Mouse (Mus musculus) c-Kit-positive CD71-negative TER-119-negative erythroid progenitor cells, embryonic 14.5 days (primary cell): ENCODE results near the gene Asb2.

ENCODE experiments used
- DNase-seq: peaks from one replicate; pipeline ENCODE4 v3.0.0-alpha.2; 2013; ENCODE audit warnings: low read depth

Asb2 gene

GRCm38 (mm10) chr12:103355746-103356414 is at the start of gene Asb2:
TSS of gene Asb2 (minus strand) at chr12:103356001.
- DNase-seq, result no peak

GRCm38 (mm10) chr12:103404131-103404530 is 48.3 kb upstream of the Asb2 start:
- DNase-seq, result no peak

GRCm38 (mm10) chr12:103396751-103397150 is 41.0 kb upstream of the Asb2 start:
- DNase-seq, result no peak

GRCm38 (mm10) chr12:103395486-103396275 is 39.9 kb upstream of the Asb2 start:
- DNase-seq, result no peak

- peak; percentile 53 for DNase-seq
These were observed 37.7 kb upstream of the Asb2 start for GRCm38 (mm10) chr12:103393528-103393927.

DNA sequence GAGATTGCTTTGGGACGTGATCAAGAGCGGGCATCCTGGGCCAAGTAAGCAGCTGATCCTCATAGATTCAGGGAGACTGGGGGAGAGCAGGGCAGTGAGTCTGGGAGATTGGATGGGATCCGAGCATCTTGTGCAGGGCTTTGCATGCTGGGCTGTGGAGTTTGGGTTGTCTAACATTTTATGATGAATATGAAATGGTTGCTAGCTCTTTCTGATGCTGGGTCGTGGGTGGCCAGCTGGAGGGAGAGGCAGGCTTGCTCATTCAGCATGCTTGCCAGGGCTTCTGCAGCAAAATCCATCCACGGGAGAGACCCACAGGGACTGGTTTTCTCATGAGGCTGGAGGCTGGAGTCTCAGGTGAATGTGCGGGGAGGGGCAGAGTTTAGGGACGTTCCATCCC is 35.3 kb upstream of the Asb2 start:
- DNase-seq, result no peak

- no peak for DNase-seq
These were observed 34.2 kb upstream of the Asb2 start for GRCm38 (mm10) chr12:103389982-103390381.

DNA sequence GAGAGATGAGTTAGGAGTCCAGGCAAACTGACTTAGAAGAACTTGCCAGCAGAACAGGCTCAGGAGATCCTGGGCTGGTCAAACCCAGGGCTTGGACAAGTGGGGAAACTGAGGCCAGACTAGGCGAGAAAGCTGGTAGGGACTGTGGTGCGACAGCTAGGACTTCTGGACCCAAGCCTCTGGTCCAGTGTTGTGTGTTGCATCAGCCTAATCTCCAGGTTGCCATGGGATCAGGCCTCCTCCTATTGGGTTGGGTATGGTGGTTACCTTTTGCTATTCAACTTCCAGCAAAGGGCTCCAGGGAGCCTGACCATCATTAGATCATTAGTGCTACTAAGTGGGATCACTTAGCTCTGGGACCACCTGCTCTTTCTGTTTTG is 33.5 kb upstream of the Asb2 start:
- DNase-seq, result no peak

GRCm38 (mm10) chr12:103388505-103389347 is 32.9 kb upstream of the Asb2 start, which contains the start of gene Otub2:
TSS of gene Otub2 (plus strand) at chr12:103388682.
- DNase-seq, result peak; percentile 90

DNA sequence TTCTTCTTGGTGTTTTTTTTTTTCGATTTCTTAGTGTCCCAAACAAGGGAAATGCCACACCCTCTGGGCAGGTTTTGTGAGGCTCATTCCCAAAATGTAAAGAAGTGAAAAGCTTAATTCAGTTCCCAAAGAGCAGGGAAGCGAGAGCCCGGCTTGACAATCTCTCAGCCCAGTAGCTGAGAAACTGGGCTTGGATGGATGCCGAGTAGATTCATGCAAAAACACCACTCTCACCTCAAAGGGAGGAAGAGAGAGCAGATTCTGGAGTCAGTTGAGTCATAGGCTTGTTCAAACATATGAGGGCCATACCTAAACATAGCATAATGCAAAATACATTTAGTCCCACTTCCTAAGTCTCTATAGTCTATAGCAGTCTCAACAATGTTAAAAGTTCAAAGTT is 24.4 kb upstream of the Asb2 start:
- DNase-seq, result no peak

- no peak for DNase-seq
These were observed 21.0 kb upstream of the Asb2 start for GRCm38 (mm10) chr12:103376774-103377173.

DNA sequence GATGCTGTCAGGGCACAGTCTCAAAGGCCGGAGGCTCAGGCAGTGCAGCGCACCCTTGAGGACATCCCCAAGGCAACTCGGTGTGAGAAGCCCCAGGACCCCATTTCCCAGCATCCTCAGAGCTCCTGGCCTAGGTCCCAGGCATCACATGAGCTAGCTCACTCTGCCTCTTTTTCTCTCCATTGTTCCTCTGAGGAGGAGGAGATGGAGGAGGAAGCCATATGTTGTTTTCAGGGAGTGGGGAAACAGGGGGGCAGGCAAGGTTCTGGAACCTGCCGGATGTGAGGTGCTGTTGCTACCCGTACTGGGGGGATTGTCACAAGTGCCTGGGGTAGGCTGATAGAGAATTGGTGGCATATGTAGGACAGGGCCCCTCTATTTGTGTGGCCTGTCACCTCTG is 20.3 kb upstream of the Asb2 start:
- DNase-seq, result no peak

DNA sequence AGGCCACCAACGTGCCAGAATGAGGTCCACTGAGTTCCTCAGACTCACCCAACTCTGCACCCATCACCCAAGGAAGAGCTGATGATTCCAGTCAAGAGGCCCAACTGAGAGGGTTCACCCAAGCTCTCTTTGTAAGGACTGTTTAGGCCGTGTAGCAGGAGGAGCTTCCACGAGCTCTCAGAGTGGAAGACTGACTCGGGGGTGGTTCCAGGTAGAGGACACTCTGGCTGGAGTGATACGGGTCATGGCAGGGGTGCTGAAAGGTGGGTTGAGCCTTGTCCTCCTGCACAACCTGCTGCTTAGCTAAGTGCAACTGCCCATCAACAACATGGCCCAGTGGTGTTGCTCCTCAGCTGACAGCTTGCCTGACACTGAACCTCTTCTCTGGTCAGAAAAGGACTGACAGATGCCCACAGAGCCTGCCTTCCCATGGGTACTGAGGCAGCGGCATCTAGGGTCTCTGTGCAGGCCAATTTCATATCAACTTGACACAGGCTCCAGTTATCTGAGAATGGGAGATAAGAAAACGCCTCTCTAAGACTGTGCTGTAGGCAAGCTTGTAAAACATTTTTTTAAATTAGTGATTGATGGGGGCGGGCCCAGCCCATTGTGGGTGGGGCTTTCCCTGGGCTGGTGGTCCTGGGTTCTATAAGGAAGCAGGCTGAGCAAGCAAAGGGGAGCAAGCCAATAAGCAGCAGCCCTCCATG is 17.9 kb upstream of the Asb2 start:
- no peak for DNase-seq

DNA sequence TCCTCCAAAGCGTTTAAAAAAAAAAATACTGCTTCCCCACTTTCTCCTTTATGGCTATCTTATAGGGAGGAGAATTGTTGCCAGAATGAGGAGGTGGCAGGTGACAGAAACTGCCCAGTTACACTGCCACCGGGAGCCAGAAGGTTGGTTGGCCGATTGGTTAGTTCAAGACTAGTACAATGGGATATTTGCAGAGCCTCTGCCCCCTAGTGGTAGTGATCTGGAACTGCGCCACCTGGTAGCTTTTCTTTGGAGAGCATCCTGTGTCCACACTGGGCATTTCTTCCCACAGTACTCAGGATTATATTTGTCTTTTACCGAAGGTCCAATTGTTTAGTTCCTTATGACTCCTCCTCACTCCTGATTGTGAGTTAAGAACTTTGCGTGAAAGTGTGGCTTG is 15.9 kb upstream of the Asb2 start:
- DNase-seq, result peak; percentile 53

DNA sequence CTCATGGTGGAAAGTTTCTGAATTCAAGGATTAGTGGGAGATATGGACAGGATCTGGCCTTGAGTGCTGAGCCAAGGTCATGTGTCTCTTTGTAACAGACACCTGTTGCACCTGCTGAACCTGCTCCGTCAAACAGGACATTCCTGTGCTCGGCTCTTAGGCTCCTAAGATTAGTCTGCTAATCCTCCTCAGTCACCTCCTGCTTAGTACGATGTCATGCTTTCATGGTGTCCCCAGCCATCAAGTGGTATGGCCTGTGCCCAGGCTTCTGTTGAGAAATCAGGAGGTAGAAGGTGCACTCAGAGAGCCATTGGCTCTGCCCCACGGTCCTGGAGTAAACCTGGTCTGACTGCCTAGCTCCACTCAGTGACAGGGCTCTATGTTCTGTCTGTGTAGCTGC is 15.1 kb upstream of the Asb2 start:
- no peak for DNase-seq

- DNase-seq, result no peak
These were observed 13.0 kb upstream of the Asb2 start for GRCm38 (mm10) chr12:103368777-103369176.

GRCm38 (mm10) chr12:103368326-103368669 is 12.5 kb upstream of the Asb2 start:
- no peak for DNase-seq

GRCm38 (mm10) chr12:103367620-103368325 is 12.0 kb upstream of the Asb2 start:
- DNase-seq, result peak; percentile 46

GRCm38 (mm10) chr12:103367171-103367570 is 11.4 kb upstream of the Asb2 start:
- DNase-seq, result no peak

DNA sequence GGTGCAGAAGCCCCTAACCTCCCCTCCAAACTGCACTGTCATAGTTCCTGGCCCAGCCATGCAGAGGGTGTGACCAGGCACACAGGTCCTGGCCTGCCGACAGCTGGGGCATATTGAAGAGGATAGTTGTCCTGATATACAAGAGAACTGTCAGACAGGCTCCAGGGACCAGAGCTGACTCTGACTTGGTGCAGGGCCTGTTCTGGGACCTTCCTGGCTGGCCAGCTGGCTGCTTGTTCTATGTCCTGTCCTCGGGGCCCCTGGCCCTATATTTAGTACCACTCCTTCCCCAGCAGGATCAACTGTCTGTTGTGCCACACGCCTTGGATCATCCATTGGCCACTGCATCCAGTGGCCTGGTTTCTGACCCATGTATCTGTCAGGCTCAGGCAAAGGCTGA is 6.5 kb upstream of the Asb2 start:
- no peak for DNase-seq

GRCm38 (mm10) chr12:103361539-103362307 is 5.9 kb upstream of the Asb2 start:
- DNase-seq, result no peak
